Mouse (Mus musculus) G1E (cell line): ENCODE results near the gene Uckl1. TPM values are rescaled to one million over a fixed set of nuclear protein-coding genes. Genes with fewer than 3 reads are reported as not detected.

Experiments
- ATAC-seq: 2 replicates; pipeline ENCODE4 v1.8.0; 2016; ENCODE audit warnings: mild to moderate bottlenecking; ENCODE audit not compliant: insufficient number of reproducible peaks, poor library complexity, low FRiP score, severe bottlenecking; ENCODE audit errors: extremely low read depth
- DNase-seq: peaks from one replicate; pipeline ENCODE4 v3.0.0; 2012; ENCODE audit warnings: low spot score
- H3K27me3 ChIP-seq: 2 replicates; pipeline ENCODE4 v1.6.1; 2012; ENCODE audit warnings: mild to moderate bottlenecking, low read length, inconsistent platforms; ENCODE audit not compliant: insufficient read depth
- H3K36me3 ChIP-seq: replicated peaks from 2 replicates; pipeline ENCODE3; 2012; ENCODE audit warnings: mild to moderate bottlenecking, inconsistent platforms
- H3K4me1 ChIP-seq: 2 replicates; pipeline ENCODE4 v1.6.1; 2012; ENCODE audit warnings: low read depth, low read length, inconsistent platforms, mixed read lengths; ENCODE audit not compliant: insufficient read depth
- H3K4me3 ChIP-seq: 2 replicates; pipeline ENCODE4 v1.5.1; 2012; ENCODE audit warnings: low read depth, mild to moderate bottlenecking, inconsistent platforms, low read length, moderate library complexity, mixed read lengths
- H3K9me3 ChIP-seq: replicated peaks from 2 replicates; pipeline ENCODE4 v1.6.1; 2012; ENCODE audit warnings: inconsistent platforms
- CTCF ChIP-seq: IDR thresholded peaks from 2 replicates; pipeline ENCODE4 v1.5.1; 2012; ENCODE audit warnings: low read depth, low read length, inconsistent platforms, mixed read lengths
- GATA1 ChIP-seq: IDR thresholded peaks from 2 replicates; pipeline ENCODE4 v1.6.1; 2012; ENCODE audit warnings: borderline replicate concordance, low read length, inconsistent platforms, mixed read lengths
- GATA2 ChIP-seq: IDR thresholded peaks from 2 replicates; pipeline ENCODE4 v1.6.1; 2012; ENCODE audit warnings: low read depth, low read length, inconsistent platforms, borderline replicate concordance
- POLR2AphosphoS5 ChIP-seq: IDR thresholded peaks from 2 replicates; pipeline ENCODE4 v1.6.1; 2012; ENCODE audit warnings: low read depth, low read length, inconsistent platforms; ENCODE audit not compliant: insufficient replicate concordance
- TAL1 ChIP-seq: conservative IDR thresholded peaks from 2 replicates; pipeline ENCODE4 v1.6.1; 2012; ENCODE audit warnings: low read depth, low read length, inconsistent platforms, mixed read lengths
- polyA plus RNA-seq: library from polyadenylated mRNA; stranded (reverse); fragments of >175 nt; gene quantifications from 2 replicates; pipeline ENCODE4 v1.2.3, GENCODE M21; 2012
- total RNA-seq, 2 experiments: library from RNA; stranded (forward) in 1 of 2; stranded (reverse) in 1 of 2; fragments of 200-1000 nt in 1 of 2; fragments of >200 nt in 1 of 2; fragmentation: Nextera tagmentation in 1 of 2; gene quantifications; 2 replicates each; pipeline ENCODE4 v1.2.3; 2014 to 2017

The Uckl1 gene
- total and polyA plus RNA-seq, 3 experiments, result 46.9 to 66.0 (median 54.9) TPM

- no peak overlapping the region for H3K4me3 ChIP-seq
- no peaks in the 10 kb centered on the region for H3K27me3 ChIP-seq
- no peak for ATAC-seq
- peaks cover 64% of the 10 kb centered on the region for H3K36me3 ChIP-seq
- H3K9me3 ChIP-seq, result no peaks in the 10 kb centered on the region
- TF ChIP-seq GATA2, result no peak
- no peak for TF ChIP-seq CTCF
- TF ChIP-seq TAL1, result no peak
- no peak for TF ChIP-seq GATA1
- TF ChIP-seq POLR2AphosphoS5, result no peak
- H3K4me1 ChIP-seq, result peaks cover 46% of the 10 kb centered on the region
- no peak for DNase-seq
Measured at GRCm38 (mm10) chr2:181590471-181590870, 5.8 kb upstream of the Uckl1 start.

- H3K4me1 ChIP-seq, result peaks cover 43% of the 10 kb centered on the region
- ATAC-seq (no peak), DNase-seq (no peak)
- no peak overlapping the region for H3K4me3 ChIP-seq
- no peak for TF ChIP-seq TAL1
- no peak for TF ChIP-seq CTCF
- TF ChIP-seq GATA2, result no peak
- no peak for TF ChIP-seq POLR2AphosphoS5
- no peak for TF ChIP-seq GATA1
- H3K36me3 ChIP-seq, result peaks cover 68% of the 10 kb centered on the region
- H3K27me3 ChIP-seq, result no peaks in the 10 kb centered on the region
- H3K9me3 ChIP-seq, result no peaks in the 10 kb centered on the region
Measured at GRCm38 (mm10) chr2:181589732-181590105, 5.0 kb upstream of the Uckl1 start.

- DNase-seq (no peak), ATAC-seq (no peak)
- 0 out of 2 replicates have a peak, but pooled peaks have one; percentile 36 for TF ChIP-seq POLR2AphosphoS5
- no peak for TF ChIP-seq TAL1
- no peaks in the 10 kb centered on the region for H3K27me3 ChIP-seq
- peaks cover 74% of the 10 kb centered on the region for H3K36me3 ChIP-seq
- H3K4me3 ChIP-seq, result no peak overlapping the region
- peaks cover 48% of the 10 kb centered on the region for H3K4me1 ChIP-seq
- H3K9me3 ChIP-seq, result no peaks in the 10 kb centered on the region
Measured at GRCm38 (mm10) chr2:181589011-181589731, 4.5 kb upstream of the Uckl1 start.

GRCm38 (mm10) chr2:181588229-181588780, 3.6 kb upstream of the Uckl1 start:
- Histone ChIP-seq H3K27me3 (no peaks in the 10 kb centered on the region), H3K4me1 (peaks cover 54% of the 10 kb centered on the region), H3K4me3 (no peak overlapping the region), H3K36me3 (peaks cover 82% of the 10 kb centered on the region), H3K9me3 (no peaks in the 10 kb centered on the region)
- TF ChIP-seq GATA2 (no peak), TAL1 (no peak), GATA1 (no peak), CTCF (no peak), POLR2AphosphoS5 (no peak)
- DNase-seq (no peak), ATAC-seq (no peak)

GRCm38 (mm10) chr2:181587796-181588195, 3.1 kb upstream of the Uckl1 start:
- no peaks in the 10 kb centered on the region for H3K9me3 ChIP-seq
- H3K4me1 ChIP-seq, result peaks cover 52% of the 10 kb centered on the region
- no peak overlapping the region for H3K4me3 ChIP-seq
- ATAC-seq (no peak), DNase-seq (no peak)
- no peaks in the 10 kb centered on the region for H3K27me3 ChIP-seq
- peaks cover 87% of the 10 kb centered on the region for H3K36me3 ChIP-seq
- TF ChIP-seq GATA1, result no peak
- TF ChIP-seq CTCF, result no peak
- no peak for TF ChIP-seq TAL1
- no peak for TF ChIP-seq POLR2AphosphoS5
- no peak for TF ChIP-seq GATA2

- no peak overlapping the region for H3K4me3 ChIP-seq
- TF ChIP-seq POLR2AphosphoS5 (no peak), CTCF (no peak), TAL1 (no peak), GATA2 (no peak), GATA1 (no peak)
- H3K9me3 ChIP-seq, result no peaks in the 10 kb centered on the region
- H3K36me3 ChIP-seq, result peaks cover 88% of the 10 kb centered on the region
- DNase-seq (no peak), ATAC-seq (no peak)
- H3K4me1 ChIP-seq, result peaks cover 53% of the 10 kb centered on the region
- H3K27me3 ChIP-seq, result no peaks in the 10 kb centered on the region
Measured at GRCm38 (mm10) chr2:181586124-181586523, 1.4 kb upstream of the Uckl1 start.
